Mouse (Mus musculus): ENCODE measurements around the gene Hist2h2be. TPM values are rescaled to one million over a fixed set of nuclear protein-coding genes. Genes with fewer than 3 reads are reported as not detected.

Hist2h2be gene
- polyA plus RNA-seq, 1 experiment from 2014 or later, result 3.4 TPM

DNA sequence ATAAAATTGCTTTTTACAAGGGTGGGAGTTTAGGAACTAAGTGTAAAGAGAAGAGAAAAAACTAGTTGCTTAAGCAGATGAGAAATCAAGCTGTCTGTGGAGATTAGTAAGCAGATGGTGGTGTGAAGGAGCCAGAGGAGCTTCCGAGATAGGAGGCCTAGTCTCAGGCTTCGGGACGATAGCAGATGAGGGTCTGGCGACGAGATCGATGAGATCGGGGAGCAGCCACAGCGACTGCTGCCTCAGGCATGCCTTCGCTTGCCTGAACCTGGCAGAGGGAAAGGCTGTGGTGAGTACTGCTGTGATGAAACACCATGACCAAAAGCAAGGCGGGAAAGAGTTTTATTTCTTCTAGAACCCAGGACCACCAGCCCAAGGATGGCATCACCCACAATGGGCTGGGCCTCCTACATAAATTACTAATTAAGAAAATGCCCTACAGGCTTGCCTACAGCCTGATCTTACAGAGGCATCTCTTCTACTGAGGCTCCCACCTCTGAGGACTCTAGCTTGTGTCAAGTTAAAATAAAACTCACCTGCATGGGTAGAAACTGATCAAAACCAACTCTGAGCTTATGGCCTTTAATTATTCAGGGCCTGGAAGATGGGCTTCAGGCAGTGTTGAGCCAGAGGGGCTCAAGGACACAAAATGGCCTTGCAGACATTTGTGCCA, 33.9 kb downstream of the Hist2h2be start:
- 38% methylated on average over 10 of the region's 10 CpGs for WGBS
- Histone ChIP-seq H3K27ac (replicated peaks) (no peak overlapping the region), H3K4me2 (replicated peaks; ENCODE audit: low read depth) (no peak overlapping the region), H3K9ac (ENCODE audit: low read length) (no peak overlapping the region), H3K9me3 (ENCODE audit: control insufficient read depth, low read length) (no peaks in the 10 kb centered on the region), H3K36me3 (ENCODE audit: control insufficient read depth, insufficient read depth, low read length) (no peaks in the 10 kb centered on the region), H3K4me1 (replicated peaks; ENCODE audit: control insufficient read depth, insufficient read depth) (no peaks in the 10 kb centered on the region; the same call in 1 of the 2 replicates), H3K4me3 (ENCODE audit: low read depth, low read length) (no peak overlapping the region), H3K27me3 (ENCODE audit: control insufficient read depth, insufficient read depth, low read length) (no peaks in the 10 kb centered on the region)
- ATAC-seq (ENCODE audit: low FRiP score, low TSS enrichment), result no peak; the same call in 1 of the 2 replicates
- TF ChIP-seq CTCF (IDR thresholded peaks at IDR 0.05; ENCODE audit: low read depth), result no peak
- no peak for TF ChIP-seq EP300 (optimal IDR thresholded peaks at IDR 0.05)
- DNase-seq (ENCODE audit: low spot score), result no peak

DNA sequence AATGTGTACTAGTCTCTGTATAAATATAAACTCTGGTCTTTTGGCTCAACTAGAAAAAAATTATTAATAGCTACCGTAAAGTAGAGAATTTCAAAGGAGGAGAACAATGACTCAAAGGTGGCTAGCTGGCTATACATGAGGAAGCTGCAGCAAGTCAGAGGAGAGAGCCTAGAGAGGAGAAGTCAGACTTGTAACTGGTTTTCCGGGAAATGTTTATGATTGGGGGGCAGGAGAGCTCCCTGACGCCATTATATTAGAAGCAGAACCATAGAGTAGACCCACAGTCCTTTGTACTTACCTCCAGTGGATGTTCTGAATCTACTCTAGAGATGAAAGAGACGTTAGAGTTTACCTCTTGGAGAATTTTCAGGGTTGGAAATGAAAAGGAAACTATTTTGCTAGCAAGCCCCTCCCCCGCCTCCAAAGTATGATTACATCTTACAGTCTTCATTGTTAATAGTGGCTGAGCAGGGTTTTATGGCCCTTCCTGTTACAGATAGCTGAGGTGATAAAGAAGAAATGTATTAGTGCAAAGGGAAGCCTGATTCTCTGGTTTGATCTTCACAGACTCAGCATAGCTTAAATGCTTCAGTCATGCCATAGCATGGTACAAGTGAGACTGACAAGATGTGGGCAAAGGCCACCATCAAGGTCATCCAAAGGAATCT, 35.1 kb downstream of the Hist2h2be start:
- H3K9me3 ChIP-seq (ENCODE audit: control insufficient read depth, low read length), result no peaks in the 10 kb centered on the region
- H3K4me1 ChIP-seq (replicated peaks; ENCODE audit: control insufficient read depth, insufficient read depth), result no peaks in the 10 kb centered on the region; the same call in 1 of the 2 replicates
- WGBS, result 44% methylated on average over 5 of the region's 5 CpGs
- DNase-seq (ENCODE audit: low spot score), result no peak
- ATAC-seq (ENCODE audit: low FRiP score, low TSS enrichment), result no peak; the same call in 1 of the 2 replicates
- TF ChIP-seq EP300 (optimal IDR thresholded peaks at IDR 0.05) (no peak), CTCF (IDR thresholded peaks at IDR 0.05; ENCODE audit: low read depth) (no peak)
- no peak overlapping the region for H3K9ac ChIP-seq (ENCODE audit: low read length)
- H3K36me3 ChIP-seq (ENCODE audit: control insufficient read depth, insufficient read depth, low read length), result no peaks in the 10 kb centered on the region
- H3K27me3 ChIP-seq (ENCODE audit: control insufficient read depth, insufficient read depth, low read length), result no peaks in the 10 kb centered on the region
- no peak overlapping the region for H3K4me2 ChIP-seq (replicated peaks; ENCODE audit: low read depth)
- no peak overlapping the region for H3K4me3 ChIP-seq (ENCODE audit: low read depth, low read length)
- 0 out of 2 replicates have a peak overlapping the region, but pooled peaks have one; percentile 56 for H3K27ac ChIP-seq (replicated peaks)

DNA sequence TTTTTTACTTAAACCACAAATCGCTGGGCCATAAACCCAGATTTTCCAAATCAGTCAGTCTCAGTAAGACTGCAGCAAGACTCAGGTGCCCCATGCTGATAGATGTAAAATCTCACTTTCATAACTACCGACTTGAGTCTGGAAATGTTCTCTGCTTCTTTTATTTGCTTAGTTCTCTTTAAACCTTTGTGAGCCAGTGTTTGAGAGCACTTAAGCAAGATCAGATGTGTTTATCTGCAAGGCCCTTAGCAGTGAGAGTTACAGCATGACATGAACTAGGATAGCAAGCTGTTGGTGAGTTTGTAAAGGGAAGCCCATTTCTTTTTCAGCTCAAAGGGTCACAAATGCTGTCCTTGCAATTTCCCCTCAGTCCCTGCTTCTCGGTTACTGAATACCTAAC, 36.3 kb downstream of the Hist2h2be start:
- no peaks in the 10 kb centered on the region for H3K36me3 ChIP-seq (ENCODE audit: control insufficient read depth, insufficient read depth, low read length)
- 57% methylated on average over 3 of the region's 3 CpGs for WGBS
- H3K9me3 ChIP-seq (ENCODE audit: control insufficient read depth, low read length), result no peaks in the 10 kb centered on the region
- DNase-seq (ENCODE audit: low spot score) (no peak), ATAC-seq (ENCODE audit: low FRiP score, low TSS enrichment) (no peak)
- no peaks in the 10 kb centered on the region for H3K27me3 ChIP-seq (ENCODE audit: control insufficient read depth, insufficient read depth, low read length)
- H3K4me3 ChIP-seq (ENCODE audit: low read depth, low read length), result no peak overlapping the region
- no peak overlapping the region for H3K27ac ChIP-seq (replicated peaks)
- H3K4me1 ChIP-seq (replicated peaks; ENCODE audit: control insufficient read depth, insufficient read depth), result peaks cover 2% of the 10 kb centered on the region; the same call in 1 of the 2 replicates
- no peak for TF ChIP-seq CTCF (IDR thresholded peaks at IDR 0.05; ENCODE audit: low read depth)
- no peak for TF ChIP-seq EP300 (optimal IDR thresholded peaks at IDR 0.05)
- no peak overlapping the region for H3K4me2 ChIP-seq (replicated peaks; ENCODE audit: low read depth)
- no peak overlapping the region for H3K9ac ChIP-seq (ENCODE audit: low read length)

DNA sequence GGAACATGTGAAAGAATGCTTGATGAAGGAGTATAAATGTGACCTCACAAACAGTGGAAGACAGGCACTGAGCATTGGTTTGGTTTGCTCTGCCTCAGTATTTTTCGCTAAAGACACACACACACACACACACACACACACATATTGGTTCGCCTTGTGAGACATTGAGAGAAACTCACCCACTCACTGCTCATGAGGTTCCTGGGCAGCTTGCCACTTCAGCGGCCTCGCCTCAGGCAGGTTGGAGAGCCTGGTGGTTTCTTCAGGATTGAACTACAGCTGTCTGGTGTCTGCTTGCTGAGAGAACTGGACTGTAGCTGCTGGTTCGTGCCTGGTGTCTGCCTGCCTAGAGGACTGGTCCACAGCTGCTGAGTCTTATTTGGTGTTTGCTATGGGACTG, 39.3 kb downstream of the Hist2h2be start:
- ATAC-seq (ENCODE audit: low FRiP score, low TSS enrichment) (no peak), DNase-seq (ENCODE audit: low spot score) (no peak)
- TF ChIP-seq CTCF (IDR thresholded peaks at IDR 0.05; ENCODE audit: low read depth) (no peak), EP300 (optimal IDR thresholded peaks at IDR 0.05) (no peak)
- H3K36me3 ChIP-seq (ENCODE audit: control insufficient read depth, insufficient read depth, low read length), result no peaks in the 10 kb centered on the region
- H3K27me3 ChIP-seq (ENCODE audit: control insufficient read depth, insufficient read depth, low read length), result no peaks in the 10 kb centered on the region
- H3K4me1 ChIP-seq (replicated peaks; ENCODE audit: control insufficient read depth, insufficient read depth), result peaks cover 2% of the 10 kb centered on the region; the same call in 1 of the 2 replicates
- H3K4me2 ChIP-seq (replicated peaks; ENCODE audit: low read depth), result no peak overlapping the region
- H3K27ac ChIP-seq (replicated peaks), result no peak overlapping the region
- no peaks in the 10 kb centered on the region for H3K9me3 ChIP-seq (ENCODE audit: control insufficient read depth, low read length)
- no peak overlapping the region for H3K9ac ChIP-seq (ENCODE audit: low read length)
- H3K4me3 ChIP-seq (ENCODE audit: low read depth, low read length), result no peak overlapping the region
- 87% methylated on average over 5 of the region's 5 CpGs for WGBS

DNA sequence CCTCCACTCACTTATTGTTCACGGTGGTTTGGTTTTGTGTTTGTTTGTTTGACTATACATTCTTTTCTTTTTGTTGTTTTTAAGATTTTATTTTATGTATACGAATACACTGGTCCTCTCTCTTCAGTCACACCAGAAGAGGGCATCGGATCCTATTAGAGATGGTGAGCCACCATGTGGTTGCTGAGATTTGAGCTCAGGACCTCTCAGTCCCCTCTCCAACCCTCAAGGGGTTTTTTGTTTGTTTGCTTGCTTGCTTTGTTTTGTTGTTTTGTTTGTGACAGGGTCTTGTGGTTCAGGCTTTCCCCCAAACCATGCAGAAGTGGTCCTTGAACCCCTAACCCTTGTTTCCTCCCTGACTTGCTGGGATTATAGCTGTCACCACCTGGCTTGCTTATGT, 40.7 kb downstream of the Hist2h2be start:
- DNase-seq (ENCODE audit: low spot score), result no peak
- Histone ChIP-seq H3K4me2 (replicated peaks; ENCODE audit: low read depth) (peak overlapping the region; percentile 65), H3K9ac (ENCODE audit: low read length) (peak overlapping the region; percentile 83), H3K9me3 (ENCODE audit: control insufficient read depth, low read length) (no peaks in the 10 kb centered on the region), H3K36me3 (ENCODE audit: control insufficient read depth, insufficient read depth, low read length) (no peaks in the 10 kb centered on the region), H3K27me3 (ENCODE audit: control insufficient read depth, insufficient read depth, low read length) (no peaks in the 10 kb centered on the region), H3K4me1 (replicated peaks; ENCODE audit: control insufficient read depth, insufficient read depth) (0 out of 2 replicates have a peak, but pooled peaks cover 2% of the 10 kb centered on the region), H3K27ac (replicated peaks) (peak overlapping the region; percentile 98), H3K4me3 (ENCODE audit: low read depth, low read length) (peak overlapping the region; percentile 65)
- no peak for ATAC-seq (ENCODE audit: low FRiP score, low TSS enrichment)
- WGBS, result 43% methylated on average over 3 of the region's 3 CpGs
- TF ChIP-seq CTCF (IDR thresholded peaks at IDR 0.05; ENCODE audit: low read depth), result peak; percentile 34
- TF ChIP-seq EP300 (optimal IDR thresholded peaks at IDR 0.05), result no peak
